Mouse (Mus musculus) heart, embryonic 15.5 days (tissue): ENCODE results near the gene Cep112. TPM values are rescaled to one million over a fixed set of nuclear protein-coding genes. Genes with fewer than 3 reads are reported as not detected.
A peak's percentile ranks its signal among the peaks of the same experiment; 100 is the strongest.

Experiments
- ATAC-seq: fragments of 200-750 bp; cut with Nextera tagmentation; replicated peaks from 2 replicates; pipeline ENCODE4 v1.8.0; 2017; ENCODE audit warnings: low read depth, moderate TSS enrichment; ENCODE audit not compliant: insufficient number of reproducible peaks, insufficient read depth, low FRiP score
- H3K27ac ChIP-seq: fragments of 300-500 bp; sonication (generic); 2 replicates; pipeline ENCODE4 v1.5.1; 2015; ENCODE audit warnings: mild to moderate bottlenecking, inconsistent platforms
- H3K27me3 ChIP-seq: fragments of 300-500 bp; sonication (generic); 2 replicates; pipeline ENCODE4 v1.6.1; 2015; ENCODE audit warnings: inconsistent platforms
- H3K36me3 ChIP-seq: fragments of 300-500 bp; sonication (generic); 2 replicates; pipeline ENCODE4 v1.6.1; 2015; ENCODE audit warnings: mild to moderate bottlenecking, inconsistent platforms
- H3K4me1 ChIP-seq: fragments of 300-500 bp; sonication (generic); replicated peaks from 2 replicates; pipeline ENCODE4 v1.6.1; 2015; ENCODE audit warnings: inconsistent platforms
- H3K4me2 ChIP-seq: fragments of 300-500 bp; sonication (generic); 2 replicates; pipeline ENCODE4 v1.6.1; 2015; ENCODE audit warnings: inconsistent platforms, mild to moderate bottlenecking, moderate library complexity
- H3K4me3 ChIP-seq: fragments of 300-500 bp; sonication (generic); 2 replicates; pipeline ENCODE4 v1.5.1; 2015; ENCODE audit warnings: mild to moderate bottlenecking, inconsistent platforms
- H3K9ac ChIP-seq: fragments of 300-500 bp; sonication (generic); 2 replicates; pipeline ENCODE4 v1.6.1; 2015; ENCODE audit warnings: mild to moderate bottlenecking, inconsistent platforms
- H3K9me3 ChIP-seq: fragments of 300-500 bp; sonication (generic); replicated peaks from 2 replicates; pipeline ENCODE4 v1.6.1; 2016; ENCODE audit warnings: inconsistent platforms
- WGBS: fragments of 180-500 bp; shearing (Covaris S2); methylation state at CpG from one replicate; pipeline ENCODE4 v1.1.7; 2015; ENCODE audit warnings: mixed read lengths; 5-methylcytosine and 5-hydroxymethylcytosine counted together
- polyA plus RNA-seq: library from polyadenylated mRNA; unstranded; fragments of >200 nt; fragmentation: Nextera tagmentation; extraction: Ambion mirVana; gene quantifications from 2 replicates; pipeline ENCODE4 v1.2.1, GENCODE M21; 2015

Cep112 gene
- polyA plus RNA-seq, 1 experiment from 2014 or later = 10.2 TPM

DNA sequence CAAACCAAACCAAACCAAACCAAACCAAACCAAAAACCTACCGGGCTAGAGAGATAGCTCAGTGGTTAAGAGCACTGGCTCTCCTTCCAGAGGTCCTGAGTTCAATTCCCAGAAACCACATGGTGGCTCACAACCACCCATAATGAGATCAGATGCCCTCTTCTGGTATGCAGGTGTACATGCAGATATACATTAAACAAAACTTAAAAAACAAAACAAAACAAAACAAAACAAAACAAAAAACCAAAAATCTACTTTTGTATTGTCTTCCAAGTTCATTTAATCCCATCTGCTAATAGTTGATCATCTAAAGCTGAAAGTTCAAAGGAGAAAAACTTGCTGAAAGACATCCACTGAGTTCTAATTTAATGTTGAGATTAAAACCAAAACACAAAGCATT, 8.6 kb upstream of the Cep112 start:
- Histone ChIP-seq H3K36me3 (no peaks in the 10 kb centered on the region), H3K27ac (no peak overlapping the region), H3K4me3 (no peak overlapping the region), H3K9ac (no peak overlapping the region), H3K27me3 (no peaks in the 10 kb centered on the region), H3K4me2 (no peak overlapping the region), H3K4me1 (no peaks in the 10 kb centered on the region), H3K9me3 (no peaks in the 10 kb centered on the region)
- no peak for ATAC-seq
- 69% methylated on average over 1 of the region's 1 CpGs for WGBS

DNA sequence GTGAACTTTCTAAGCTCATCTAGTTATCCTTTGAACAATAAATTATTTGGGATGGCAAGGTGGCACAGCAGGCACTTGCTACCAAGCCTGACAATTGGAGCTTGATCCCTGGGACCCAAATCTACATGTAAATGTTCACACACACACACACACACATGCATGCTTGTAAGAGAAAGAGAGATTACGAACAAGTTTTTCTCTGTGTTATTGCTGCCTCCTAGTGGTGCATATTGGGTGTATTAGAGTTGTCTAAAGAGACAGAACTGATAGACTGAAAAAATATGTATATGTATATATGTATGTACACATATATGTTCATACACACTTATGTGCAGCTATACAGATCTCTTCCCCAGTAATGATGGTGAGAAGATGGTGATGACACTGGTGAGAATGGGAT, 6.5 kb upstream of the Cep112 start:
- 28% methylated on average over 1 of the region's 1 CpGs for WGBS
- H3K36me3 ChIP-seq = no peaks in the 10 kb centered on the region
- no peak overlapping the region for H3K9ac ChIP-seq
- no peak overlapping the region for H3K4me3 ChIP-seq
- H3K9me3 ChIP-seq = no peaks in the 10 kb centered on the region
- H3K27me3 ChIP-seq = no peaks in the 10 kb centered on the region
- H3K27ac ChIP-seq = no peak overlapping the region
- no peak for ATAC-seq
- H3K4me2 ChIP-seq = no peak overlapping the region
- H3K4me1 ChIP-seq = no peaks in the 10 kb centered on the region

DNA sequence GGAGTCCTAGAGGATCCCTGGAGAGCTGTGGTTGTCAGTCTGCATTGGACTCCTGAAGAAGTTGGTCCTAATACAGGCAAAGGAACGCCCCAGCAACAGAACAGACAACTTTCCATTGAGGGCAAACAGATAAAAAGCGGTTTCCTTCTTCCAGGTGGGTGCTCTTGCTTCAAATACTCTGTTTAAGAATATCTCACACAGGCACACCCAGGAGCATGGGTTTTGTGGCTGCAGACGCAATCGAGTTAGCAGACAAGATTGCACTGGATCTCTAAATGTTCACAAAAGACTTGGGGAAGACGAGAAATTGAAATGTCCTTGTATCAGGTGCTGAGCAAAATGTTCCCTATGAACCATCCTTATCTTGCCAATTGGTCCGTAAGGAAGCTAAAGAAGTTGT, 5.8 kb upstream of the Cep112 start:
- ATAC-seq = no peak
- Histone ChIP-seq H3K27me3 (no peaks in the 10 kb centered on the region), H3K4me2 (no peak overlapping the region), H3K4me3 (no peak overlapping the region), H3K9me3 (no peaks in the 10 kb centered on the region), H3K36me3 (no peaks in the 10 kb centered on the region), H3K4me1 (no peaks in the 10 kb centered on the region), H3K27ac (no peak overlapping the region), H3K9ac (no peak overlapping the region)
- 74% methylated on average over 6 of the region's 6 CpGs for WGBS

DNA sequence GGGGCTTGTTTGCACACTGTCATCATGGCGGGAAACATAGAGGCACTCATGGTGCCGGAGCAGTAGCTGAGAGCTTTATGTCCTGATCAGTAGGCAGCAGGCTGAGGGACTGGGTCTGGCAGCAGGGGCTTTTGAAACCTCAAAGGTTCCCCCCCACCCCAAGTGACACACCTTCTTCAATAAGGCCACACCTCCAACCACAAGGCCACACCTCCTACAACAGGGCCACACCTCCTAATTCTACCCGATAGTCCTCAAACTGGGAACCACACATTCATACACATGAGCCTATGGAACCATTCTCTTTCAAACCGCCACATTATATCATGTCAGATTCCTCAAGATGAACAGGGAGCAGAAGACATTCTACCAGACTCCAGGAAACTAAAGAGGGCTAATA, 4.2 kb upstream of the Cep112 start:
- H3K4me3 ChIP-seq = no peak overlapping the region
- H3K27ac ChIP-seq = no peak overlapping the region
- peaks cover 5% of the 10 kb centered on the region; the same call in 1 of the 2 replicates for H3K4me1 ChIP-seq
- H3K9ac ChIP-seq = no peak overlapping the region
- WGBS = 70% methylated on average over 4 of the region's 4 CpGs
- no peak overlapping the region for H3K4me2 ChIP-seq
- no peak for ATAC-seq
- no peaks in the 10 kb centered on the region for H3K27me3 ChIP-seq
- H3K9me3 ChIP-seq = no peaks in the 10 kb centered on the region
- no peaks in the 10 kb centered on the region for H3K36me3 ChIP-seq

GRCm38 (mm10) chr11:108423221-108423620, 1.8 kb upstream of the Cep112 start:
- Histone ChIP-seq H3K4me2 (no peak overlapping the region), H3K36me3 (no peaks in the 10 kb centered on the region), H3K9ac (no peak overlapping the region), H3K9me3 (no peaks in the 10 kb centered on the region), H3K27me3 (no peaks in the 10 kb centered on the region), H3K4me1 (peaks cover 5% of the 10 kb centered on the region; the same call in 1 of the 2 replicates), H3K27ac (no peak overlapping the region), H3K4me3 (no peak overlapping the region)
- WGBS = 73% methylated on average over 7 of the region's 7 CpGs
- no peak for ATAC-seq

DNA sequence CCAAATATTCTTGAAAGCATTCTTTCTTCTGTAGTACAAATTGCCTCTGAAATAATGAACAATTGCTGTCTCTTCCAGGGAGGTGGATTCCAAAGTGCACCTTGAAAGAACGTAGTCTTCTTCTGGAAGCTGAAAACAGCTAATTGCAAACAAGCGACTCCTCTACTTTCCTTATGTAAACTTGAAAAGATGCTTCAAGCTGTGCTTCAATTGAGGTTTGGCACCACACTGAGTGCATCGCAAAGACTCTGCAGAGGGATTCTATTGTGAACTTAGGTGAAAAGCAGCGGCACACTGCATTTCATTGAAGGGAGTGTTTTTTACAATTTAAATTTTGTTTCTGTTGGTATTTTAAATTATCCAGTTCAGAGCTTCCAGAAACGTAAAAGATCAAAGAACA, 881 bp upstream of the Cep112 start:
- no peak for ATAC-seq
- Histone ChIP-seq H3K4me1 (peaks cover 5% of the 10 kb centered on the region; the same call in 1 of the 2 replicates), H3K36me3 (no peaks in the 10 kb centered on the region), H3K4me3 (peak overlapping the region; percentile 80), H3K9me3 (no peaks in the 10 kb centered on the region), H3K4me2 (peak overlapping the region; percentile 86), H3K27ac (no peak overlapping the region), H3K27me3 (no peaks in the 10 kb centered on the region), H3K9ac (peak overlapping the region; percentile 32; the same call in 1 of the 2 replicates)
- 18% methylated on average over 5 of the region's 5 CpGs for WGBS

DNA sequence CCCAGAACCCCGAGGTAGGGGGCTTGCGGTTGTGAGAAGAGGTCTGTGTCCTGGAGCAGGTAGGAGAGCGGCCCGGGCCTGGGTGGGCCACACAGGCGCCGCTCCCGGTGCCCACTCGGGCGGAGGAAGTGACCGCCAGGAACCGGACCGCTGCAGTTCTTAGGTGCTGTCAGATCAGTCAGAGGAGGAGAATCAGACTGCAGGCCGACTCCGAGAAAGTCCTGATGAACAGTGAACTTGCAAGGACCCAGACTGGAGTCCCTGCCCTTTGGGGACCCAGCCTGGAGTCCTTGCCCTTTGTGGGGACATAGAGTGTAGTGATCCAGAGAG, 565 bp downstream of the Cep112 start:
- H3K9ac ChIP-seq = peak overlapping the region; percentile 84
- no peaks in the 10 kb centered on the region for H3K27me3 ChIP-seq
- 0 out of 2 replicates have a peak, but pooled peaks have one; percentile 28 for ATAC-seq
- peaks cover 5% of the 10 kb centered on the region; the same call in 1 of the 2 replicates for H3K4me1 ChIP-seq
- WGBS = 3% methylated on average over 14 of the region's 14 CpGs
- H3K36me3 ChIP-seq = no peaks in the 10 kb centered on the region
- H3K4me3 ChIP-seq = peak overlapping the region; percentile 80
- H3K27ac ChIP-seq = peak overlapping the region; percentile 54
- peak overlapping the region; percentile 86 for H3K4me2 ChIP-seq
- H3K9me3 ChIP-seq = no peaks in the 10 kb centered on the region

- H3K4me3 ChIP-seq = peak overlapping the region; percentile 80
- H3K27ac ChIP-seq = no peak overlapping the region
- 86% methylated on average over 3 of the region's 3 CpGs for WGBS
- H3K9ac ChIP-seq = no peak overlapping the region
- no peaks in the 10 kb centered on the region for H3K27me3 ChIP-seq
- no peaks in the 10 kb centered on the region for H3K9me3 ChIP-seq
- peaks cover 5% of the 10 kb centered on the region; the same call in 1 of the 2 replicates for H3K4me1 ChIP-seq
- ATAC-seq = no peak
- H3K36me3 ChIP-seq = no peaks in the 10 kb centered on the region
- peak overlapping the region; percentile 86 for H3K4me2 ChIP-seq
These were observed 1.1 kb downstream of the Cep112 start for GRCm38 (mm10) chr11:108426086-108426485.

DNA sequence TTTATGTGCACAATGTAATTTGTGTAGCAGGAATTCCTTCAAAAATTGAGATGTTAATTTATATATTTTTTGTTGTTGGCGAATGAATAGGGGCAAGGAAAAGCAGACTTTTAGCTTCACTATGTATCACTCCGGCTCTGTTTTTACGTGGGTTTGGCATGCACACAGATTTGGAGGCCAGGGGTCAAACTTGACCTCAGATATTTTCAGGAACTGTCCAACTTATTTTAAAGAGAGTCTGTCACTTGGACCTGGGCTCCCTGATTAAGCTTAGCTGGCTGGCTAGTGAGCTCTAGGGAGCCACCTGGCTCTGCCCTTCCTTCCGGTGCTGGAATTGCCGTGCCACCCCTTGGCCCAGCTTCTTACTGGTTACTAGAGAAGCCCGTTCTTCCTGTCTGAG, 2.2 kb downstream of the Cep112 start:
- 69% methylated on average over 6 of the region's 6 CpGs for WGBS
- ATAC-seq = no peak

DNA sequence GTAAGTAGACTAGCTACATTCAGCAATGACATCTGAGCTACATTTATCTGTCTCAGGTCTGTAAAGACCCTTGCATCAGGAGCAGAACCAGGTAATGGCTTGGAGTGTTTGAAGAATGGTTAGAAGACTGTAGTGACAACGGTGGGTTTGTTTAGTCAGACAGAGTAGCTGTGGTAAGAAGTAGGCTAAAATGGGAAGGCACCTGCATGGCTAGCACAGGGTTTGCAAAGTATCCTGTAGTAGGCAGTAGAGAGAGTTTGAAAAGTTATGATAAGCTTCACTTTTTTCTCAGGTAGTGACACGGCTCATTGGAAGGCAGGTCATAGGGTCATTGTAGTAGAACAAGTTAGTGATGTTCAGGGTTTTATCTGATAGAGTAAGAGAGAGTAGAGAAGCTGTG, 4.1 kb downstream of the Cep112 start:
- Histone ChIP-seq H3K4me3 (no peak overlapping the region), H3K27ac (no peak overlapping the region), H3K36me3 (no peaks in the 10 kb centered on the region), H3K27me3 (no peaks in the 10 kb centered on the region), H3K4me1 (peaks cover 5% of the 10 kb centered on the region; the same call in 1 of the 2 replicates), H3K9me3 (no peaks in the 10 kb centered on the region), H3K4me2 (no peak overlapping the region), H3K9ac (no peak overlapping the region)
- 72% methylated on average over 2 of the region's 2 CpGs for WGBS
- no peak for ATAC-seq

More for the DNA sequence above, 2.2 kb downstream of the Cep112 start:
- H3K36me3 ChIP-seq = no peaks in the 10 kb centered on the region
- no peak overlapping the region for H3K9ac ChIP-seq
- no peak overlapping the region for H3K27ac ChIP-seq
- no peaks in the 10 kb centered on the region for H3K9me3 ChIP-seq
- no peak overlapping the region for H3K4me2 ChIP-seq
- no peak overlapping the region for H3K4me3 ChIP-seq
- H3K4me1 ChIP-seq = peaks cover 5% of the 10 kb centered on the region; the same call in 1 of the 2 replicates
- no peaks in the 10 kb centered on the region for H3K27me3 ChIP-seq

DNA sequence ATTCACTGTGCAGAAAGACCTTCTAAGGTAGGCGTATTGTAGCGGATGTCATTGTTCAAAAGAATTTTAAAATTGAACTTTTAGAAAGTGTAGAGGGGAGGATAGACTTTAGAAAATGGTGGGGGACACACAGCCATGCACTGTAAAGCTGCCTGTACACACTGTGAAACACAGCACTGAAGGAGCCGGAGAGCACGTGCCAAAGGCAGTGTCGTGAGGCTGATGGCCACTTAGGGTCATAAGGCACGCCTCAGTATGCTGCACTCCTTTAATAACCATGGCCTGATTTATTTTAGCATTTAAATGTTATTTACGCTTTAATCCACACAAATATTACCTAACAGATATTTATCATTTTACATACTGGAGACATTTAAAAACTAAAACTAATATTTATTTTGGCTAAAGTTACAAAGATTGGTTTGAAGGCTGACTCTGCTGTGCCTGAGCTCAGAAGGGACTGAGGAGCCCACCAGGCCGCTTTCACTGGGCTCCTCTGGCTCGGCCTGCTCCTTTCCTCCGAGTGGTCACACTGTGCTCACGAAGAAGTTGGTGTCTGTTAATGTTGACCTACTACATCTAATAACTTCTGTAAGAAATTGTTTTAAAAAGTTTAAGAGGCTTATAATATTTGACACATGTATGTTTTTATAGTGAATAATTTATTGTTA, 19.0 kb downstream of the Cep112 start:
- Histone ChIP-seq H3K9me3 (no peaks in the 10 kb centered on the region), H3K9ac (no peak overlapping the region), H3K4me2 (no peak overlapping the region), H3K27me3 (no peaks in the 10 kb centered on the region), H3K4me3 (no peak overlapping the region), H3K36me3 (peaks cover 8% of the 10 kb centered on the region; the same call in 1 of the 2 replicates), H3K4me1 (no peaks in the 10 kb centered on the region), H3K27ac (no peak overlapping the region)
- 78% methylated on average over 11 of the region's 11 CpGs for WGBS
- ATAC-seq = no peak

DNA sequence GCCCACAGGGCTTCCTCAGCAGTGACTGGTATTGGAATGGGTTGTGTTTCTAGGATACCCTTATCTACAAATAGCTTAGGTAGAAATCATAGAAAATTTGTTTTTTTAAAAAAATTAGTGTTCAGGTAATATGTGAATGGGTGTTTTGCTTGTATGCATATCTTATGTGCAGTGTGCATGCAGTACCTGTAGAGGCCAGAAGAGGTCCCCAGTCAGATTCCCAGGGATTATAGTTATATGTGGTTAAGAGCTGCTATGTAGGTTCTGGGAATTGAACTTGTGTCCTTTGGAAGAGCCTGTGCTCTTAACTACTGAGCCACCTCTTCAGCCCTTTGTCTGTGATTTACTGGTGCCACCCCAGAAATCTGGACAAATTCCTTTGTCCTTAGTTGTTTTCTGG, 22.2 kb downstream of the Cep112 start:
- Histone ChIP-seq H3K4me2 (no peak overlapping the region), H3K27me3 (no peaks in the 10 kb centered on the region), H3K27ac (no peak overlapping the region), H3K4me1 (no peaks in the 10 kb centered on the region), H3K4me3 (no peak overlapping the region), H3K36me3 (peaks cover 11% of the 10 kb centered on the region; the same call in 1 of the 2 replicates), H3K9ac (no peak overlapping the region), H3K9me3 (0 out of 2 replicates have a peak, but pooled peaks cover 3% of the 10 kb centered on the region)
- ATAC-seq = no peak
